Mouse (Mus musculus): ENCODE measurements at regions not wholly inside any gene's neighbourhood (a gene's known extent, or its start where the extent isn't known, plus 50 kb on each side); places are given as distances from the start of the nearest gene placed in this dataset.

DNA sequence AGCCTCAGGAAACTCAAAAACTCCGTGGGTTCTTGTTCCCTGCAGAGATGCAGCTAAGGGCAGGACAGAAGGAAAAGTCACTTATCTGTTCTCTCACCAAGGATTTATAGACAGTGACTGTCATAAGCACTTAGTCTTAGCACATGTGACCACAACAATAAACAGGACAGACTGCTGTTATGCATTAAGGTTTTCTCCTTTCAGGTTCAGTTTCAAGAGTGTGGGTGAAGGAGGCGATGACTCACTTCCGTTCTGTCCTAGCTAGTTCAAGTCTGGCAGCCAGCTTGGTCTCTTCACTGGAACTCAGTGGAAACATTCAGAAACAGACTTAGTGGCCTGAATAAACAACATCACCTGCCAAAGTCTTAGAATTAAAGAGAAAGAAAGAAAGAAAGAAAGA is 141.1 kb upstream of the Rasa1 start:
- DNase-seq, result no peak

DNA sequence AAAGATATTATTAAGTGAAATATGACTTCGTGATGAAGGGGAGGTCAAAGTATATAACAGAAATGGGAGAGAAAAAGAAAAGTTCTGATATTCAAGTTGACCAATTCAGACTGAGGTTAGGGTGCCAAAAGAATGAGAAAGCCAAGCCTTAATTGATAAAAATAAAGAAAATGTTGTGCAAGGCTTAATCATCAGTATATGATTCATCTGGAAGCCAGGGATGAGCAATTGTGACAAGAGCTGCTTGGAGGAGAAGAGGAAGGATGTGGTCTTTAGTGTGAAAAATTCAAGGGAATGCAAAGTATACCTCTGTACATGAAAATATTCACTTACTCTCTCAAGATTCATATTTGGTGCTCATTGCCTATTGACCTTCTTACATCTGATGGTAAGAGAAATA is 129.7 kb upstream of the Rasa1 start:
- DNase-seq, result no peak

DNA sequence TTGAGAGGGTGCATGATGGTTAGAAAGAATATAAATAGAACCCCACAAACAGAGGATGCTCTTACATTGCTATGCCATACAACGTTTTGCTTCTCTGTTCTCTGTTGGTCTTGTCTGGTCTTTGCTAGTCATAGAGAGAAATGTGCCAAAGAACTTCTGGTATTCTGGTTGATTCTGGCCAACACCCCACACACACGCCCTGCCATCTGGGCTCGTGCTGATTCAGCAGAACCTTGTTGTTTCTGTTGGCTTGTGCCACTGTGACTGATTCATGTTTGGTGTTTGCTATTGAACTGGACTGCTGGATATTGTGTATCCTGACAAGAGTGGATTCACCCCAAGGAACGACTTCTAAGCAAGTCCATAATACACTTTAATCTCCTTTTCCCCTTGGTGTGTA is 126.0 kb upstream of the Rasa1 start:
- no peak for DNase-seq

DNA sequence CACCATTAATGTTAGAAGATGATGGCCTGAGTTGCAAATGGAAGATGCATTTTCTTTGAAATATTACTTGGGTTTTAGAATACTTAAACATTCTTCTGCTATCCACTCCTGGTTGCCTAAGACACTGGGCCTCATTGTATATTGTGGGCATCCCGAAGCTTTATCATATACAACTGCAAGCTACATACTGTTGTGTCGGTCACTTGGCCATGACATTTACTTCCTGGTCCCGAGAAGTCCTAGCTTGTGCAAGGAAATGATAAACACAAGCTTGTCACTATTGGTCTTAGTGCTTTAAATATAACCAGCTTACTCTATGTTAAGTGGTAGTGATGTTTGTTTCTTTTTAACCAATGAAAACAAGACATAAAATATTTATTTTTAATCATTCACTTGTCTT is 122.4 kb upstream of the Rasa1 start:
- no peak for DNase-seq

GRCm38 (mm10) chr13:85398834-85399233 is 109.9 kb upstream of the Rasa1 start:
- no peak for DNase-seq

- no peak for DNase-seq
Measured at GRCm38 (mm10) chr13:85376338-85376998, 87.5 kb upstream of the Rasa1 start.

DNA sequence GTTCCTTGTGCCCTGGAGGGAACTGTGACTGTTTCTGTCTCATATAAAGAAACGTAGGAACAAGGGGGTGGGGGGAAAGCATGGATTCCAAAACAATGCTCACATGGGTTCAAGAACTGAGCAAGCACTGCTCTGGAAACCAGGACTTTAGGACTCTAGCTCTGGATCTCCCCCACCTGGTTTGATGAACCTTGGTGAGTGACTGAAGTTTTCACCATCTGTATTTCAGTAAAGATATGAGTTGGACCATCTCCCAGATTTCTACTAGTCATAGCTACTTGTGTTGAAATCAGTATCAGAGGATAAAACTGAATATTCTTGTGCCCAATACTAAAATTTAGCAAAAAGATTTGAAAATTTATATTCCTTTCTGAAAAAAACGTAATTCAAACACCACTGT is 70.7 kb upstream of the Rasa1 start:
- no peak for DNase-seq

DNA sequence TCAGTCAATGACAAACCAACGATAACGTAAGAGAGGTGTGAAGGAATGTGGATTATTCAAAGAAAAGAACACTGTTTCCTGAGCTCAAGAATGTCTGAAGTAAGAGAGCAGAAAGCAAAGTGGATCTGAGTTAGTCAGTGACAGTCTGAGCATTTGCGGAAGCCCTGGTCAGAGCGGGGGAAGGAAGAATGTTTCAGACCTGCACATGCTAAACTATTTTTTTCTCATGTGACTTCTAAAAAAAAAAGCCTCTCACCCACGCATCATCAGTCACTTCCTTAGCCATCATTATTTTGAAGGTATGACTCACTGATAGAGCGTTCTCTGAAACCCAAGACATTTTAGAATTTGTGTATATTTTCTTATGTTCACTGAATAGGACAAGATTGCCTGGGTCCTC is 70.2 kb upstream of the Rasa1 start:
- no peak for DNase-seq

DNA sequence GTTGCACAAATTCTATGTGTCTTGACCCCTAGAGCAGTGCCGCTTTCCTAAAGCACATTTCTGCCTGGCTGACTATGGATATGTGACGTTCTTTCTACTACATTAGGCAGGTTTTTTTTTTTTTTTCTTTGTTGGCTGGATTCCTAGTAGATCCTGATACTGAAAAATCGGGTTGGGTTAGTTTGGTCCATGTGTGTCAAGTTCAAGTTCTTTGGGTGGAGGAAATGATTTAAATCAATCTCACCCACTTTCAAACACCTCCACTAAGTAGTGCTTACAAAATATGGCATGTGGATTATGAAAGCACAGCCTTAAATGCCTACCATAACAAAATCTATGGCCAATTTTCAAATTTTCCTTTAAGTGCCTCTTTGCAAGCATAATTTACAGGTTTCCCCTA is 63.1 kb upstream of the Rasa1 start:
- DNase-seq, result no peak

Measured in adrenal gland, postnatal 14 days (tissue).